20 mouse cellular contexts compared by ENCODE assay signal in genomic region chr13:84280352-84280751, GRCm38 (mm10). TPM values are rescaled to one million over a fixed set of nuclear protein-coding genes. Genes with fewer than 3 reads are reported as not detected.
DNase-seq lines count a peak whose midpoint lies in the region; ATAC-seq and TF ChIP-seq lines count a peak whose summit lies in the region.
"Had no signal": no experiment of that assay in that cellular context is flagged by ENCODE, and none has a peak within 500 bp of the region (broad histone marks: within the 10 kb centered on the region; RNA-seq: fewer than 3 reads in every experiment).

No protein-coding gene starts in this region.

- TF ChIP-seq CTCF in lung, postnatal 0 days (IDR thresholded peaks at IDR 0.05): no peak
- no peak for TF ChIP-seq CTCF in forebrain, postnatal 0 days (IDR thresholded peaks at IDR 0.05; ENCODE audit: low read depth)

- no peak overlapping the region for H3K4me2 ChIP-seq in lung, embryonic 15.5 days
- no peak overlapping the region for H3K4me2 ChIP-seq in lung, postnatal 0 days (replicated peaks; ENCODE audit: low read depth, low read length)
- no peak overlapping the region for H3K4me2 ChIP-seq in forebrain, postnatal 0 days (ENCODE audit: low read depth)
- H3K4me2 ChIP-seq: embryonic facial prominence, embryonic 13.5 days; embryonic facial prominence, embryonic 15.5 days; forebrain, embryonic 13.5 days; forebrain, embryonic 15.5 days had no signal

- peak; percentile 72; the same call in 1 of the 2 replicates for ATAC-seq in lung, embryonic 15.5 days (ENCODE audit: borderline replicate concordance, extremely low read depth, low FRiP score, low TSS enrichment)
- peak; percentile 32; the same call in 1 of the 2 replicates for ATAC-seq in lung, postnatal 0 days
- no peak for ATAC-seq in forebrain, postnatal 0 days
- ATAC-seq: forebrain, embryonic 13.5 days; forebrain, embryonic 15.5 days had no signal

- whole genome bisulfite sequencing in lung, embryonic 15.5 days: 61% methylated on average over 4 of the region's 4 CpGs
- WGBS in lung, postnatal 0 days: 72% methylated on average over 4 of the region's 4 CpGs
- WGBS in forebrain, postnatal 0 days: 84% methylated on average over 4 of the region's 4 CpGs

- H3K27ac ChIP-seq in lung, embryonic 15.5 days: no peak overlapping the region
- no peak overlapping the region for H3K27ac ChIP-seq in lung, postnatal 0 days (ENCODE audit: low read length)
- no peak overlapping the region for H3K27ac ChIP-seq in forebrain, postnatal 0 days (ENCODE audit: low read depth, low read length)
- H3K27ac ChIP-seq: embryonic facial prominence, embryonic 13.5 days; embryonic facial prominence, embryonic 15.5 days; forebrain, embryonic 13.5 days; forebrain, embryonic 15.5 days had no signal

- no peak for DNase-seq in lung, postnatal 4 days
- DNase-seq in lung, postnatal 0 days (ENCODE audit: low spot score): peak; percentile 41
- DNase-seq in lung, postnatal 14 days: no peak
- peak; percentile 27 for DNase-seq in lung, postnatal 36 days
- DNase-seq in forebrain, postnatal 0 days: no peak
- DNase-seq: adrenal gland, adult 2 months; adrenal gland, postnatal 10 days; adrenal gland, postnatal 25 days; cerebellum, adult 11 months; cerebellum, adult 18-20 months; cerebellum, adult 8-10 months; cerebellum, adult 9-11 months; cerebellum, postnatal 14 days; cerebellum, postnatal 36 days; embryo, embryonic 11 days had no signal

- H3K27me3 ChIP-seq in lung, embryonic 15.5 days: no peaks in the 10 kb centered on the region
- no peaks in the 10 kb centered on the region for H3K27me3 ChIP-seq in lung, postnatal 0 days (replicated peaks; ENCODE audit: insufficient read depth, low read length)
- H3K27me3 ChIP-seq in forebrain, postnatal 0 days (ENCODE audit: insufficient read depth, low read length): no peaks in the 10 kb centered on the region
- H3K27me3 ChIP-seq: embryonic facial prominence, embryonic 13.5 days; embryonic facial prominence, embryonic 15.5 days; forebrain, embryonic 13.5 days; forebrain, embryonic 15.5 days had no signal

- no peak overlapping the region for H3K9ac ChIP-seq in lung, embryonic 15.5 days
- H3K9ac ChIP-seq in lung, postnatal 0 days (replicated peaks; ENCODE audit: low read depth): no peak overlapping the region
- H3K9ac ChIP-seq in forebrain, postnatal 0 days: no peak overlapping the region
- H3K9ac ChIP-seq: embryonic facial prominence, embryonic 13.5 days; embryonic facial prominence, embryonic 15.5 days; forebrain, embryonic 13.5 days; forebrain, embryonic 15.5 days had no signal

- H3K4me1 ChIP-seq in lung, embryonic 15.5 days: no peaks in the 10 kb centered on the region
- no peaks in the 10 kb centered on the region for H3K4me1 ChIP-seq in lung, postnatal 0 days (ENCODE audit: insufficient read depth, low read depth, low read length)
- no peaks in the 10 kb centered on the region for H3K4me1 ChIP-seq in forebrain, postnatal 0 days (ENCODE audit: insufficient read depth)
- H3K4me1 ChIP-seq: embryonic facial prominence, embryonic 13.5 days; embryonic facial prominence, embryonic 15.5 days had no signal

- TF ChIP-seq EP300 in lung, postnatal 0 days (IDR thresholded peaks at IDR 0.05): no peak

- H3K36me3 ChIP-seq in lung, embryonic 15.5 days: 0 out of 2 replicates have a peak, but pooled peaks cover 3% of the 10 kb centered on the region
- no peaks in the 10 kb centered on the region for H3K36me3 ChIP-seq in lung, postnatal 0 days (ENCODE audit: insufficient read depth, low read length)
- H3K36me3 ChIP-seq in forebrain, postnatal 0 days (ENCODE audit: insufficient read depth): no peaks in the 10 kb centered on the region

- H3K4me3 ChIP-seq in lung, embryonic 15.5 days: no peak overlapping the region
- no peak overlapping the region for H3K4me3 ChIP-seq in lung, postnatal 0 days (ENCODE audit: low read depth, low read length)
- H3K4me3 ChIP-seq in forebrain, postnatal 0 days (ENCODE audit: low read depth, low read length): no peak overlapping the region
- H3K4me3 ChIP-seq: embryonic facial prominence, embryonic 13.5 days; embryonic facial prominence, embryonic 15.5 days; forebrain, embryonic 13.5 days; forebrain, embryonic 15.5 days had no signal

- H3K9me3 ChIP-seq in lung, embryonic 15.5 days: no peaks in the 10 kb centered on the region
- no peaks in the 10 kb centered on the region for H3K9me3 ChIP-seq in lung, postnatal 0 days (ENCODE audit: low read length)
- H3K9me3 ChIP-seq in forebrain, postnatal 0 days (ENCODE audit: low read length): no peaks in the 10 kb centered on the region
- H3K9me3 ChIP-seq: embryonic facial prominence, embryonic 13.5 days; embryonic facial prominence, embryonic 15.5 days; forebrain, embryonic 15.5 days had no signal

RNA-seq across cellular contexts. Expression of gene Tmem161b, which starts 58.3 kb away (rescaled TPM):
- polyA plus RNA-seq in lung, embryonic 15.5 days (2015; fragmentation: Nextera tagmentation; extraction: Ambion mirVana): 11.3 and 12.6 TPM in 2 replicates
- 11.8 and 12.5 TPM in 2 replicates for polyA plus RNA-seq in lung, postnatal 0 days (2015; fragmentation: Nextera tagmentation; extraction: Ambion mirVana)
- 32.1 and 35.6 TPM in 2 replicates for total RNA-seq in forebrain, postnatal 0 days (2014; rRNA removed)
- 20.4 and 22.2 TPM in 2 replicates for polyA plus RNA-seq in forebrain, postnatal 0 days (2015; fragmentation: Nextera tagmentation; extraction: Ambion mirVana)

Comparison
In these comparisons a context has a peak if more than half of its experiments do, and no peak if none do; other contexts are left out.
1. DNase-seq: peak in lung, postnatal 0 days (single experiment) and lung, postnatal 36 days (single experiment); none in lung, postnatal 4 days (0 of 2), lung, postnatal 14 days (single experiment) and forebrain, postnatal 0 days (single experiment).